Mouse (Mus musculus) granulocyte monocyte progenitor cell, adult 5-6 weeks (primary cell): ENCODE data around the gene Nrxn1. TPM values are rescaled to one million over a fixed set of nuclear protein-coding genes. Genes with fewer than 3 reads are reported as not detected.
"Not testable (repeated sequence)": the region's sequence is repeated elsewhere in the genome, so short reads cannot be mapped to it uniquely, and the experiment has no call there.

Experiments
- ATAC-seq: replicated peaks from 2 replicates; pipeline ENCODE4 v1.8.0; 2016; ENCODE audit warnings: mild to moderate bottlenecking, moderate TSS enrichment, inconsistent platforms; ENCODE audit not compliant: poor library complexity, severe bottlenecking
- total RNA-seq, 2 experiments: library from RNA; stranded (forward) in 1 of 2; stranded (reverse) in 1 of 2; fragments of 200-712, 200-1000 nt in 1 of 2; fragments of >200 nt in 1 of 2; fragmentation: Nextera tagmentation in 1 of 2; gene quantifications; 2 replicates each; pipeline ENCODE4 v1.2.3; 2014 to 2017

Nrxn1 gene
- total RNA-seq, 2 experiments from 2014 or later = 7.7 to 8.6 TPM

GRCm38 (mm10) chr17:90362169-90362568 is 730.7 kb downstream of the Nrxn1 start:
- no peak for ATAC-seq

GRCm38 (mm10) chr17:90349385-90350095 is 743.3 kb downstream of the Nrxn1 start:
- ATAC-seq = no peak

GRCm38 (mm10) chr17:90346735-90347475 is 746.0 kb downstream of the Nrxn1 start:
- no peak for ATAC-seq

- ATAC-seq = no peak
These were observed 759.4 kb downstream of the Nrxn1 start for GRCm38 (mm10) chr17:90333445-90333844.

GRCm38 (mm10) chr17:90323674-90324073 is 769.2 kb downstream of the Nrxn1 start:
- no peak for ATAC-seq

- no peak for ATAC-seq
These were observed 820.6 kb downstream of the Nrxn1 start for GRCm38 (mm10) chr17:90272225-90272624.

GRCm38 (mm10) chr17:90271165-90271564 is 821.7 kb downstream of the Nrxn1 start:
- no peak for ATAC-seq

GRCm38 (mm10) chr17:90269143-90269542 is 823.7 kb downstream of the Nrxn1 start:
- no peak for ATAC-seq

- ATAC-seq = no peak
These were observed 839.3 kb downstream of the Nrxn1 start for GRCm38 (mm10) chr17:90253451-90254131.

- ATAC-seq = no peak
These were observed 840.7 kb downstream of the Nrxn1 start for GRCm38 (mm10) chr17:90252196-90252595.

- ATAC-seq = no peak
These were observed 845.6 kb downstream of the Nrxn1 start for GRCm38 (mm10) chr17:90247071-90247849.

GRCm38 (mm10) chr17:90244339-90244738 is 848.5 kb downstream of the Nrxn1 start:
- no peak for ATAC-seq

GRCm38 (mm10) chr17:90238964-90239363 is 853.9 kb downstream of the Nrxn1 start:
- ATAC-seq = peak; percentile 97

GRCm38 (mm10) chr17:90238517-90238916 is 854.4 kb downstream of the Nrxn1 start:
- peak; percentile 82 for ATAC-seq

- not testable (repeated sequence) for ATAC-seq
These were observed 857.2 kb downstream of the Nrxn1 start for GRCm38 (mm10) chr17:90235674-90236073.

GRCm38 (mm10) chr17:90234806-90235205 is 858.1 kb downstream of the Nrxn1 start:
- peak; percentile 63 for ATAC-seq

- no peak for ATAC-seq
These were observed 884.3 kb downstream of the Nrxn1 start for GRCm38 (mm10) chr17:90208547-90208946.

GRCm38 (mm10) chr17:90207617-90208016 is 885.3 kb downstream of the Nrxn1 start:
- no peak for ATAC-seq

- no peak for ATAC-seq
These were observed 888.9 kb downstream of the Nrxn1 start for GRCm38 (mm10) chr17:90203993-90204392.

GRCm38 (mm10) chr17:90202785-90203184 is 890.1 kb downstream of the Nrxn1 start:
- no peak for ATAC-seq
